Mouse (Mus musculus) bone marrow, adult 2 months (tissue): ENCODE measurements at regions not wholly inside any gene's neighbourhood (a gene's known extent, or its start where the extent isn't known, plus 50 kb on each side); places are given as distances from the start of the nearest gene placed in this dataset.

Experiments used
- H3K27ac ChIP-seq: fragments of 200-500 bp; 2 replicates; pipeline ENCODE4 v1.5.1; 2012; ENCODE audit warnings: low read depth, mild to moderate bottlenecking, control low read depth, inconsistent platforms, low read length; ENCODE audit not compliant: control insufficient read depth, poor library complexity, insufficient read depth
- H3K4me1 ChIP-seq: fragments of 200-500 bp; 2 replicates; pipeline ENCODE4 v1.6.1; 2011; ENCODE audit warnings: low read length; ENCODE audit not compliant: control insufficient read depth, insufficient read depth
- H3K4me3 ChIP-seq: fragments of 200-500 bp; replicated peaks from 2 replicates; pipeline ENCODE3; 2011; ENCODE audit warnings: mild to moderate bottlenecking, low read depth, low read length, control low read depth; ENCODE audit not compliant: control insufficient read depth
- CTCF ChIP-seq: fragments of 200-500 bp; IDR thresholded peaks from 2 replicates; pipeline ENCODE4 v1.5.1; 2011; ENCODE audit warnings: low read length, control low read depth; ENCODE audit not compliant: control insufficient read depth, insufficient read depth
- POLR2A ChIP-seq: fragments of 200-500 bp; IDR thresholded peaks from 2 replicates; pipeline ENCODE4 v1.6.1; 2011; ENCODE audit warnings: low read depth, mild to moderate bottlenecking, control low read depth, low read length, borderline replicate concordance; ENCODE audit not compliant: control insufficient read depth
- WGBS: fragments of 180-500 bp; shearing (Covaris S2); methylation state at CpG from one replicate; pipeline ENCODE4 v1.1.7; 2018; 5-methylcytosine and 5-hydroxymethylcytosine counted together

DNA sequence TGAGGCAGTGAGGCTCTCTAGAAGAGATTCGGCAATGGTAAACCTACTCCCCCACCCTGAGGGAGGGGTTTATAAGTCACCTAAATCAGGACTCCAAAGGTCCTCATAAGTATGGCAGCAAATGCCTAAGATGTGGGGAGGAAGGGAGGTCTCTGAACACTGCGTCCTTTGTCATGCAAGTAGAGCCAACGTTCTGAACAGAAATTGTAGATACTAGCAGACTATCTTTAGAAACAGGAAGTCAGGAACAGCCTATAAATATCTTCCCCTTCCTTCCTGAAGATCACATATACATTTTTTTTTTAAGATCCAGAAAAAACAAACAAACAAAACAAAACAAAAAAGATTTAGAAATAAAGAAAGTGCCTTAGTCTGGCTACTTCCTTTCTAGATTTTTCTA is 169.7 kb upstream of the Dyrk2 start:
- Histone ChIP-seq H3K4me1 (peaks cover 2% of the 10 kb centered on the region; the same call in 1 of the 2 replicates), H3K27ac (no peak overlapping the region), H3K4me3 (no peak overlapping the region)
- TF ChIP-seq CTCF: no peak
- no peak for TF ChIP-seq POLR2A
- WGBS: 13% methylated on average over 3 of the region's 3 CpGs

DNA sequence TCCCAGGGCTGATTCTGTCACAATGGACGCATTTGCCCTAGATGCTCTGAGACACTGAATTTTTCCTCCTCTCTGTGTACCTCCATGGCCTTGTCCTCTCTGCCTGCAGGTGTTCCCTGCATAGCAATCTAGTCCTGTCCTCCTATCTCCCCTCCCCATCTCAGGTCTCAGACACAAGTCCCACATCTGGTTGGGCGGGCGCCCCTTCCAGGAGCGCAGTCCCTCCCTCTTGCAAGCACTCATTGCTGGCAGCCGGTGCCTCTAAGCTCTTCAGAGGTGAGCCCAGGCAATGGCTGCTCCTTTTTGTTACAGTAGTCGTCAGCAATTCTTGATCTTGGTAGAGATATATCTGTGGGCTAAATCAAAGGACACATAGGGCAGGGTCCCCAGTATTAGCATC is 169.0 kb upstream of the Dyrk2 start:
- TF ChIP-seq POLR2A (no peak), CTCF (no peak)
- Histone ChIP-seq H3K27ac (no peak overlapping the region), H3K4me3 (no peak overlapping the region), H3K4me1 (peaks cover 2% of the 10 kb centered on the region; the same call in 1 of the 2 replicates)
- WGBS: 83% methylated on average over 6 of the region's 6 CpGs

DNA sequence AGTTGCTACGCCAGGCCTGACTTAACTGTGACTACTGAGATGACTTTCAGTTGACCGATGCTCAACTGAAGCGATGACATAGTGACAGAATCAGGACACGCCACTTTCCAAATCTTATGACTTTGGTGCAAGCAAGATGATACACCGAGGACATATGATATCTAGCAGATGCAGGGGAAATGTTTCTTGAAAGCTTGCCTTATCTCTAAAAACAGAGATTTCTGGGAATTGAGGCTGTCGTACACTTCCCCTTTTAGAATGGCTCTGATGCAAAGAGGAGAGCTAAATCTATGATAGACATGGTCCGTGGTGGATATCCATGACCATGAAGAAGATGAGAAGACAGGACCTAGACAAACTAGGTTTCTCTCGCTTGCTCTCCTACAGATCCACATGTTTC is 167.8 kb upstream of the Dyrk2 start:
- TF ChIP-seq POLR2A (no peak), CTCF (no peak)
- Histone ChIP-seq H3K27ac (no peak overlapping the region), H3K4me1 (peaks cover 2% of the 10 kb centered on the region; the same call in 1 of the 2 replicates), H3K4me3 (no peak overlapping the region)
- 29% methylated on average over 8 of the region's 8 CpGs for WGBS

GRCm38 (mm10) chr10:119035863-119036262 is 165.9 kb upstream of the Dyrk2 start:
- no peak overlapping the region for H3K4me3 ChIP-seq
- H3K27ac ChIP-seq: no peak overlapping the region
- TF ChIP-seq CTCF (no peak), POLR2A (no peak)
- H3K4me1 ChIP-seq: peaks cover 2% of the 10 kb centered on the region; the same call in 1 of the 2 replicates
- WGBS: 82% methylated on average over 5 of the region's 5 CpGs

DNA sequence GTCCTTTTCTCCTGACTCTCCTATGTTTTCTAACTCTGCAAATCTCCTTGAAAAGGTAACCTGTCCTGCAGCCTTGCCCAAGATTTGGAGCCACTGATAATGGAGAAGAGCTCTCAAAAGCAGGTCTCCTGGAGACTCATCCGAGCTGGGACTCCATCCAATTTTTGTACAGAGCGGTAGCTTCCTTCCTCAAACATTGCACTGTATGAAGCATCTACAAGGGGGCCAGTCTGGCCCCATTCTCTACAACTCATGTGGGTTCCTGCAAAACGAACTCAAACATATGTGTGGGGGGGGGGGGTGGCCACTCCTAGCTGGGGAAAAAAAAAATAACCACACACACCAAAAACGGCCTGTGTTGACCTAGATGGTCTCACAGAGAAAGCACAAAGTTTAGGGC is 164.4 kb upstream of the Dyrk2 start:
- no peak for TF ChIP-seq CTCF
- TF ChIP-seq POLR2A: no peak
- WGBS: 9% methylated on average over 4 of the region's 4 CpGs
- H3K4me1 ChIP-seq: no peaks in the 10 kb centered on the region
- no peak overlapping the region for H3K27ac ChIP-seq
- H3K4me3 ChIP-seq: no peak overlapping the region

DNA sequence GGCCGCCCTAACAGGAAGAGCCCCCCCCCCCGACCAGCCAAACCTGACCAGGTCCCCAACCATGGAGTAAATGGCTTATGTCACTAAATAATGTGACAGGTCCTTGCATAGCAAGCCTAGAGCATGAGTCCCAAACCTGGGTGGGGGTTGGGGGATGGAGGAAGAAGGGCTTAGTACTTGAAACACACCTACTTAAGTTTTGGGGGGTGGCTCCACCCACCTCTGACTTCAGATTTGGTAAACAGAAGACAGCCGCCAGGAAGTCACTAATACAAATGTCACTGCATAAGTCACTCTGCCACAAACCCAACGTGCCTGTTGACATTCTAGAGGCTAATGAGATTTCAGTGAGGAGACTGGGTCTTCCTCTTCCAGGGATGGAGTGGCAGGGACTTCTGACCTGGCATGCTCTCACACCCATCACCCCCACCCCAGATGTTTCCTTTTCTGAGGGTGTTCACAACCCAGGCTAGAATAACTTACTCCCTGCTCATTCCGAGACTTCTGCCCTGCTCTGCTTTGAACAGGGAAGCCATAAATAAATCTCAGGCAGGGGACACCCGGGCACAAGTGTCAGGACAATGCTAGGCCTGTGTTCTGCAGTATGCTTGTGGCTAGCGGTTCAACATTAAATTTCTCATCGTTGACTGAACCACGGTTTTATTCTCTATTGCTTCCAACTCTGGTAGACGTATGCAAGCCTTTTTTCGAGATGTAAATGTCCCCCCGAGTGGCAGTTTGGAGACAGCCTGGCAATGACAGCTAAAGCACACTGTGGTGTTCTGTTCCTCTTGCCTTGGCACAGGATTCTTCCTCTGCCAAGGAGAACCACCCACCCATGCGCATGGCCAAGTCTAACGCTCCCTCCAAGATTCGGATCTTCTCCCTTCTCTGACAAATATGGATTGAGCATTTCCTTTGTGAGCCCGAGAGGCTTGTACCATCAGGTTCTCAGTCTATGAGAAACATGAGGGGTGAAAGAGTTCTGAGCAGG is 161.6 kb upstream of the Dyrk2 start:
- 48% methylated on average over 16 of the region's 16 CpGs for WGBS
- no peak for TF ChIP-seq CTCF
- TF ChIP-seq POLR2A: no peak
- Histone ChIP-seq H3K4me1 (no peaks in the 10 kb centered on the region), H3K27ac (no peak overlapping the region), H3K4me3 (no peak overlapping the region)

GRCm38 (mm10) chr10:119028480-119029137 is 158.6 kb upstream of the Dyrk2 start:
- no peak overlapping the region for H3K27ac ChIP-seq
- no peak for TF ChIP-seq POLR2A
- TF ChIP-seq CTCF: no peak
- WGBS: 28% methylated on average over 3 of the region's 3 CpGs
- no peak overlapping the region for H3K4me3 ChIP-seq
- no peaks in the 10 kb centered on the region for H3K4me1 ChIP-seq

GRCm38 (mm10) chr10:119027241-119027901 is 157.4 kb upstream of the Dyrk2 start:
- H3K4me1 ChIP-seq: no peaks in the 10 kb centered on the region
- no peak overlapping the region for H3K4me3 ChIP-seq
- TF ChIP-seq POLR2A (no peak), CTCF (no peak)
- no peak overlapping the region for H3K27ac ChIP-seq
- WGBS: 71% methylated on average over 6 of the region's 6 CpGs
